Mouse (Mus musculus) neural tube, embryonic 10.5 days (tissue): ENCODE measurements around the gene Ube3b.
A peak's percentile ranks its signal among the peaks of the same experiment; 100 is the strongest.

ENCODE experiments used
- DNase-seq: peaks from one replicate; pipeline ENCODE4 v3.0.0-alpha.2; 2017; ENCODE audit warnings: low spot score; ENCODE audit errors: extremely low spot score

Gene Ube3b

DNA sequence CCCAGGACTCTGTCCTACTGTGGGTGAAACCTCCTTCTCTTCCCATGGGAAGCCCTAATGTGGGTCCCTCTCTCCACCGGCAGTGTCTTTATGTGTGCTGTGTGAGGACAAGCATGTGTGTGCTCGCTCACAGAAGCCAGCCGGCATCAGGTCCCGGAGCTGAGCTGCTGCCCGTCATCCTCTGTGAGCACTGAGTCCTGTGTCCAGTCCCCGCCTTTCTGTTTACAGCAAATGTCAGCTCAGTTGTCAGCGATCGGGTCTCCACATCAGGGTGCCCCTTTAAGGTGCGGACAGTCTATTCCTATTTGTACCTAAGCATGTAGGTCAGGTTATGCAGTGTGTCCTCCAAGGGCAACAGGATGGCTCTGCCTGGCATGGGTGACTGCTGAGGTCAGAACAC, 6.8 kb upstream of the Ube3b start:
- no peak for DNase-seq

GRCm38 (mm10) chr5:114374409-114375213, 5.8 kb upstream of the Ube3b start:
- DNase-seq, result no peak

- DNase-seq, result no peak
Observed at GRCm38 (mm10) chr5:114378177-114378920, 2.1 kb upstream of the Ube3b start.

DNA sequence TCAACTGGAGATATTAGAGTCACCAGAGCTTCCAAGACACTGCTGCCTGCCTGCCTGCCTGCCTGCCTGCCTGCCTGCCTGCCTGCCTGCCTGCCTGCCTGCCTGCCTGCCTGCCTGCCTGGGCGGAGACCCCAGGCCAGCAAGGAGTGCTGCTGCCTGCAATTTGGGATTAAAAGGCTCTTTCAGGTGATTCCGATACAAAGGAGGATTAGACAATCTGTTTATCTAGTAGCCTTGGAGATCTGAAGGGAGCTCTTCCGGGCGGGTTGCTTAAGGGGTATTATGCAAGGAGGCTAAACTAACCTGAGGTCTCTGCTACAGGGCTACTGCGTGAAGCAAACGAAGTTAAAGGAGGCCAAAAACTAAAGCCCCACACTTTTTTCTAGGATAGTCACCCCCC, 1.5 kb upstream of the Ube3b start:
- DNase-seq, result no peak

- DNase-seq, result peak; percentile 37
Observed at GRCm38 (mm10) chr5:114379763-114380162, 644 bp upstream of the Ube3b start.

DNA sequence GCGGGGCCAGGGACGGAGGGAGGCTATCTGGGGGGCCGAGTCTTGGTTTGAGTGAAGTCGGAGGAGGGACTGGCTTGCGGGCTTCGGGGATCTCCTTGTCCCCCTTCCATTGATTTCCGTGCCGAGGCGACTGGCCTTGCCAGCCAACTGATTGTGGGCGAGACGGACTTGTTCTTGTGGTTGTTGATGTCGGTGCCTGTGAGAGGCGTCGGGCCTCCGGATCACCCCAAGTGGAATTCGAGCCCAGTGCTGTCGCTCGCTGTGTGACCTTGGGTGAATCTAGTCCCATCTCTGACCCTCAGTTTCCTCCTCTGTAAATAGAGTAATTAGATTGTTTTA, 575 bp downstream of the Ube3b start:
- no peak for DNase-seq

GRCm38 (mm10) chr5:114383184-114383904, 2.9 kb downstream of the Ube3b start:
- peak; percentile 40 for DNase-seq

DNA sequence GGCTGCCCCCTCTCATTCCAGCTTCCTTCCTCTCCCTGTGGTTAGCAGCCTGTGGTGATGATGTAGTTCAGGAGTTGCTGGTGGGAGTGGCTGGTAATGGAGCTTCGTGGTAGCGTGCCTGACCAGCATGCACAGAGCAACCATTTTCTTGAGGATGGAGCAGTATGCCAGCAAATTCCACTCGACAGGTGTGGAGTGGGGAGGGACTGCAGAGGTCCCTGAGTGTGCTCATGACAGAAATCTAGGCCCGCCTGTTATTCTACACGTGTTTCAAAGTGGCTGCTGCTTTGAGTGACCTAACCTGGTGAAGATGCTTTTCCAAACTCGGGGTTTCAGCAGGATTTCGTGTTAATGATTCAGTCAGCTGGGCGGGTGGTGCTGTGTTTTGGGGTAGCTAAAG, 4.0 kb downstream of the Ube3b start:
- no peak for DNase-seq

- DNase-seq, result no peak
Observed at GRCm38 (mm10) chr5:114393169-114393568, 12.8 kb downstream of the Ube3b start.

- DNase-seq, result no peak
Observed at GRCm38 (mm10) chr5:114406592-114406991, 26.2 kb downstream of the Ube3b start.

DNA sequence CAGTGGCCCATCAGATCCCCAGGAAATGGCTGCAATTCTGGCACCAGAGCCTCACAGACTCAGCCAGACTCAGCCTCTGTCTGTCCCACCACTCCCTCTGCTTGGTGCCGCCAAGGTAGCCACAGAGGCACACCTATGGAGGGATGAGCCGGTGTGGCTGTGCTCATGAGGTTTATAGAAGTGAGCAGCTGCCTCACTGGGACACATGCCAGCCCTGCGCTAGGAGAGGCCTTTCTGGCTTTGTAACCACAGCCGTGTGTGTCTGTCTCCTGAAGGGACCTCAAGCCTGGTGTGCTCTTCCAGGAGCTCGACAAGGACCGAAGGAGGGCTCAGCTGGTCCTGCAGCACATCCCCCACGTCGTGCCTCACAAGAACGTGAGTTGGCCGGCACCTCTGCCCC, 26.9 kb downstream of the Ube3b start:
- DNase-seq, result no peak

DNA sequence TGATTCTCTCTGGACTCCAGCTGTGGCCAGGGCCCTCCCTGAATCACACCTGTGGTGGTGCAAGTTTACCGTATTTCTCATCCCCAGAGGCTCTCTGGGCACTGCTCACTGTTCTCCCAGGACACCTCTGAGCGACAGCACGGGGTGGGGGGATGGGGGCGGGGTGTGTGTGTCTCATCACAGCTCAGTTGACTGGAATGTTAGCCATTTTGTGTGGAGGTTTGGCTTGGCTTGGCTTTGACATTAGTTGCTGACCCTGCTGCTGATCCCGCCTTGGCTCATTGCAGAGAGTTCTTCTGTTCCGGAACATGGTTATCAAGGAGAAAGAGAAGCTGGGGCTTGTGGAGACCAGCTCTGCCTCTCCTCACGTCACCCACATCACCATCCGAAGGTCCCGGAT, 27.4 kb downstream of the Ube3b start:
- no peak for DNase-seq

GRCm38 (mm10) chr5:114408846-114409245, 28.4 kb downstream of the Ube3b start:
- DNase-seq, result no peak

- DNase-seq, result no peak
Observed at GRCm38 (mm10) chr5:114410429-114410828, 30.0 kb downstream of the Ube3b start.

DNA sequence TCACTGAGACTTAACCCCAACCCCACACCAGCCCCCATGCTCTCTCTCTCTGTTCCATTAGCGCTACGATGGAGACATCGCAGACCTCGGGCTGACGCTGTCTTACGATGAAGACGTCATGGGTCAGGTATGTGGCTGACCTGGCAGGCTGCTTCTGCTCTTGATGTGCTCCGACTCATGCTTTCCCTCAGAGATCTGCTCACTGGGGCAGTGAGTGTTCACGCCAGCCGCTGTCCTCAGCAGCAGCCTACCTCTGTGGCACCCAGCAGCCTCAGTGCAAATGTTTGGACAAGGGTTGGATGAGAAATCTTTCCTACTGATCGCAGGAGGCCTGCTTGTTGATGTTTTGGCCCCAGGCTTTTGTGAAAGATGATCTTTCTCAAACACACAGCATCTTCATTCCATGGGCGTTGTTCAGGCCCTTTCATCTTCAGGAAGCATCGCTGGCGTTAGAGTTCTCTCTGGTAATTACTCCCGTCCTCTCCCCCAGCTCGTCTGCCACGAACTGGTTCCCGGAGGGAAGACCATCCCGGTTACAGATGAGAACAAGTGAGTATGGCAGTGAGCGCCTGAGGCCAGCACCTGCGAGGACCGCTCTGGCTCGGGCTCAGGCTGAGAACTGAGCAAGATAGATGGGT, 32.1 kb downstream of the Ube3b start:
- DNase-seq, result no peak

GRCm38 (mm10) chr5:114413067-114413735, 32.8 kb downstream of the Ube3b start:
- DNase-seq, result no peak

DNA sequence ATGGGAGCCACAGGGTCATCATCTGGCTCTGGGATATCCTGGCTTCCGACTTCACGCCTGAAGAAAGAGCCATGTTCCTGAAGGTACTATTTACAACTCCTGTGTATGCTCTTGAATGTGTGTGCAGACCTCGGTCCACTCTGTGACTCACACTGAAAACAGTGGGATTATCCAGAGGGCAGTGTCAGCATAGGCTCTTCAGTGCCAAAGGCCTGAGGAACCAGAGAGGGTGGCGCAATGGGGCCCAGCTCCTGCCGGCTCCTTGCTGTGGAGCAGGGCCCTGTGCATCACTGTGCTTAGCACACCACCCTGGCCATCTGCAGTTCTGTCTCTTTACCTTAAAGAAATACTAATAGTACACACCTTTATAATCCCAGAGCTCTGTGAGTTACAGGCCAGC, 35.2 kb downstream of the Ube3b start:
- DNase-seq, result no peak

GRCm38 (mm10) chr5:114416855-114417254, 36.4 kb downstream of the Ube3b start:
- DNase-seq, result no peak

DNA sequence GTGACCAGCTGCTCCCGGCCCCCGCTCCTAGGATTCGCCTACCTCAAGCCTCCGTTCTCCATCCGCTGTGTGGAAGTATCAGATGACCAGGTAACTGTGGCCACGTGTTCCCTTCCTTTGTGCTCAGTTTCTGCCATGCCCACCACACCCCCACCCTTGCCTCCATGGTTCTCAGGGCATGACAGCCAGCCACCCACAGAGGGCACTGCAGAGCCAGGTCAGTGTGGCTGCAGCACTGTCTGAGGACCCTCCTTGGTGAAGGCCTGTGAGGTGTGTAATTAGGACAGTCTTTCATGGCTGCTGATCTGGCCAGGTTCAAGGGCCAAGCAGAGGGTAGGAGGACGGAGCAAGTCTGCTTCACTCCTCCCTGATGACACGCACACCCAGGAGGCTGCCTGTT, 38.1 kb downstream of the Ube3b start:
- no peak for DNase-seq

DNA sequence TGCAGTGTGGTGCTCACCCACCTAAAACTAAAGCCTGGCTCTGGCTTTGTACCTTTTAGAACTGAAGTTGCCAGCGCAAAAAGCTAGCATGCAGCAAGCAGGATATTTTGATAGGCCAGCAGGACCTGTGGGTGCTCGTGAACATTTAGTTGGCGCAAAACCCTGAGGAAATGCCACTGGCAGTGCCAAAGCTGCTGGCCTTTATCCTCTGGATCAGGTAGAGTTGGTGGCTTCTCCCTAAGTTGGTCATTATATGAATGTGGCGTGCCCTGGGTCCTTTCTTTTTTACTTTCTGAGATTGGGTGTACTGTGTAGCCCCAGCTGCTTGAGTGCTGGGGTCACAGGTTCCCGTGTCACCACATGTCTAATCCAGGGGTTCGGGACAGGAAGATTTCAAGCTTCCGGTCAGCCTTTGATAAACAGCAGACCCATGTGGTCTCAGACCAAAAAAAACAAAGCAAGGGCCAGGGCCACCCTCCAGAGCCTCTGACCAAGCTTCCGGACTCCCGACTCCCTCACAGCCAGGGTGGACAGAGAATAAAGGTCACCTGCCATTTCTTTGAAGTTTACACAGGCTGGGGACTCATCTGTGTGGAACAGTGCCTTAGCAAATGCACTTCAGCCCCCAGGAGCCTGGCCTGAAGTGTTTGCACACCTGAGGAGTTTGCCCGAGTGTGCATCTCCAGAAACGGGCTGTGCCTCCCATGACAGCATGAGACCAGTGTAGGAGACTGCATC, 41.3 kb downstream of the Ube3b start:
- DNase-seq, result no peak

- DNase-seq, result no peak
Observed at GRCm38 (mm10) chr5:114422591-114422990, 42.2 kb downstream of the Ube3b start.
